Mouse (Mus musculus): ENCODE measurements around the gene Dtx2. TPM values are rescaled to one million over a fixed set of nuclear protein-coding genes. Genes with fewer than 3 reads are reported as not detected.

The Dtx2 gene
- polyA plus RNA-seq (2012; rRNA removed) = 9.2 and 10.1 TPM in 2 replicates

GRCm38 (mm10) chr5:135994725-135995687 is at the start of gene Dtx2:
Gene Dtx2 (plus strand): TSS chr5:135994800.
- H3K4me3 ChIP-seq (replicated peaks; ENCODE audit: insufficient read depth, low read depth, low read length) = peak within 1 kb of the TSS; percentile 87
- H3K27ac ChIP-seq (ENCODE audit: insufficient read depth, low read length) = no peak within 1 kb of the TSS
- no peaks in the 10 kb centered on the region for H3K4me1 ChIP-seq (ENCODE audit: control insufficient read depth, insufficient read depth, low read length)
- H3K27me3 ChIP-seq (ENCODE audit: control insufficient read depth, insufficient read depth, low read length) = no peaks in the 10 kb centered on the region
- 2% methylated on average over 47 of the region's 47 CpGs for WGBS
- TF ChIP-seq CTCF (IDR thresholded peaks at IDR 0.05; ENCODE audit: borderline replicate concordance, insufficient read depth, low read depth, low read length) (no peak; the same call in 1 of the 2 replicates), POLR2A (IDR thresholded peaks at IDR 0.05; ENCODE audit: borderline replicate concordance, insufficient read depth, low read length) (peak; percentile 89)
- DNase-seq = peak; percentile 88 to 90

- no peak for DNase-seq
- WGBS = 15% methylated on average over 10 of the region's 10 CpGs
- Histone ChIP-seq H3K27me3 (ENCODE audit: control insufficient read depth, insufficient read depth, low read length) (no peaks in the 10 kb centered on the region), H3K4me1 (ENCODE audit: control insufficient read depth, insufficient read depth, low read length) (peaks cover 3% of the 10 kb centered on the region; the same call in 1 of the 2 replicates), H3K4me3 (replicated peaks; ENCODE audit: insufficient read depth, low read depth, low read length) (no peak overlapping the region), H3K27ac (ENCODE audit: insufficient read depth, low read length) (no peak overlapping the region)
- TF ChIP-seq POLR2A (IDR thresholded peaks at IDR 0.05; ENCODE audit: borderline replicate concordance, insufficient read depth, low read length) (no peak), CTCF (IDR thresholded peaks at IDR 0.05; ENCODE audit: borderline replicate concordance, insufficient read depth, low read depth, low read length) (no peak)
These were observed 48.6 kb upstream of the Dtx2 start for GRCm38 (mm10) chr5:135945916-135946408.

GRCm38 (mm10) chr5:135946621-135947020 is 48.0 kb upstream of the Dtx2 start:
- WGBS = 82% methylated on average over 5 of the region's 5 CpGs
- Histone ChIP-seq H3K27me3 (ENCODE audit: control insufficient read depth, insufficient read depth, low read length) (no peaks in the 10 kb centered on the region), H3K4me3 (replicated peaks; ENCODE audit: insufficient read depth, low read depth, low read length) (no peak overlapping the region), H3K4me1 (ENCODE audit: control insufficient read depth, insufficient read depth, low read length) (peaks cover 3% of the 10 kb centered on the region; the same call in 1 of the 2 replicates), H3K27ac (ENCODE audit: insufficient read depth, low read length) (no peak overlapping the region)
- no peak for TF ChIP-seq CTCF (IDR thresholded peaks at IDR 0.05; ENCODE audit: borderline replicate concordance, insufficient read depth, low read depth, low read length)
- TF ChIP-seq POLR2A (IDR thresholded peaks at IDR 0.05; ENCODE audit: borderline replicate concordance, insufficient read depth, low read length) = no peak
- DNase-seq = no peak

- no peak for DNase-seq
- Histone ChIP-seq H3K27me3 (ENCODE audit: control insufficient read depth, insufficient read depth, low read length) (no peaks in the 10 kb centered on the region), H3K27ac (ENCODE audit: insufficient read depth, low read length) (no peak overlapping the region), H3K4me3 (replicated peaks; ENCODE audit: insufficient read depth, low read depth, low read length) (no peak overlapping the region), H3K4me1 (ENCODE audit: control insufficient read depth, insufficient read depth, low read length) (peaks cover 2% of the 10 kb centered on the region; the same call in 1 of the 2 replicates)
- TF ChIP-seq POLR2A (IDR thresholded peaks at IDR 0.05; ENCODE audit: borderline replicate concordance, insufficient read depth, low read length) (no peak), CTCF (IDR thresholded peaks at IDR 0.05; ENCODE audit: borderline replicate concordance, insufficient read depth, low read depth, low read length) (no peak)
- 81% methylated on average over 11 of the region's 11 CpGs for WGBS
These were observed 43.7 kb upstream of the Dtx2 start for GRCm38 (mm10) chr5:135950710-135951412.

GRCm38 (mm10) chr5:135951660-135952059 is 42.9 kb upstream of the Dtx2 start:
- 96% methylated on average over 2 of the region's 2 CpGs for WGBS
- TF ChIP-seq POLR2A (IDR thresholded peaks at IDR 0.05; ENCODE audit: borderline replicate concordance, insufficient read depth, low read length) = no peak
- TF ChIP-seq CTCF (IDR thresholded peaks at IDR 0.05; ENCODE audit: borderline replicate concordance, insufficient read depth, low read depth, low read length) = no peak

GRCm38 (mm10) chr5:135952830-135953229 is 41.8 kb upstream of the Dtx2 start:
- Histone ChIP-seq H3K4me3 (replicated peaks; ENCODE audit: insufficient read depth, low read depth, low read length) (no peak overlapping the region), H3K4me1 (ENCODE audit: control insufficient read depth, insufficient read depth, low read length) (no peaks in the 10 kb centered on the region), H3K27me3 (ENCODE audit: control insufficient read depth, insufficient read depth, low read length) (no peaks in the 10 kb centered on the region), H3K27ac (ENCODE audit: insufficient read depth, low read length) (no peak overlapping the region)
- no peak for TF ChIP-seq POLR2A (IDR thresholded peaks at IDR 0.05; ENCODE audit: borderline replicate concordance, insufficient read depth, low read length)
- TF ChIP-seq CTCF (IDR thresholded peaks at IDR 0.05; ENCODE audit: borderline replicate concordance, insufficient read depth, low read depth, low read length) = no peak
- peak in 1 of 2 experiments; percentile 52 for DNase-seq
- WGBS = 64% methylated on average over 2 of the region's 2 CpGs

More at GRCm38 (mm10) chr5:135951660-135952059, 42.9 kb upstream of the Dtx2 start:
- Histone ChIP-seq H3K27ac (ENCODE audit: insufficient read depth, low read length) (no peak overlapping the region), H3K4me1 (ENCODE audit: control insufficient read depth, insufficient read depth, low read length) (no peaks in the 10 kb centered on the region), H3K27me3 (ENCODE audit: control insufficient read depth, insufficient read depth, low read length) (no peaks in the 10 kb centered on the region), H3K4me3 (replicated peaks; ENCODE audit: insufficient read depth, low read depth, low read length) (no peak overlapping the region)
- no peak for DNase-seq
